Mouse (Mus musculus) adrenal gland, adult 18-20 months (tissue): ENCODE measurements around the gene Atcay. TPM values are rescaled to one million over a fixed set of nuclear protein-coding genes. Genes with fewer than 3 reads are reported as not detected.
"Not testable (repeated sequence)": the region's sequence is repeated elsewhere in the genome, so short reads cannot be mapped to it uniquely, and the experiment has no call there.

Experiments used
- DNase-seq, 2 experiments: peaks; one replicate each; pipeline ENCODE4 v3.0.0; 2021 to 2022; ENCODE audit warnings: low spot score in 2 of 2
- total RNA-seq, 2 experiments: library from RNA; stranded (reverse); gene quantifications; 1 replicate in 1 of 2; 2 replicates in 1 of 2; pipeline ENCODE4 v1.2.3; 2021

Gene Atcay
- total RNA-seq, 2 experiments from 2014 or later, result 2.7 to 3.5 TPM

DNA sequence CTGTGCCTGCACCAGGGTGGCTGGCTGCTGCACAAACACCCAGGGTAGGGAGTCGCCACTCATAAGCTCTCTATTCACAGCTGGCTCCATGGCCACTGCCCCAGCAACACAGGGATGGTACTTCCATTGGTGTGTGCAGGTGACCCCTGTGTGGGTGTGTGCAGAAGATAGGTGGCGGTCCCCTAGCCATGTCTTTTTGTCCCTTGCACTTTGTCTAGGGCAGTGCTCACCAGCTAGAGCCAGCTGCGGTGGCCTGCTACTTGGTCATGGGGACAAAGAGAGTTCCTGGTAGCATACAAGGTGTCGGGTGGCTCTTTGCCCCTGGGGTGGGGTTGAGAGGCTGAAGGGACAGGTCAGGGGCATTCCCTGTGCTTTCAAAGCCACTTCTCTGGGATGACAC is 13.5 kb upstream of the Atcay start:
- no peak for DNase-seq

DNA sequence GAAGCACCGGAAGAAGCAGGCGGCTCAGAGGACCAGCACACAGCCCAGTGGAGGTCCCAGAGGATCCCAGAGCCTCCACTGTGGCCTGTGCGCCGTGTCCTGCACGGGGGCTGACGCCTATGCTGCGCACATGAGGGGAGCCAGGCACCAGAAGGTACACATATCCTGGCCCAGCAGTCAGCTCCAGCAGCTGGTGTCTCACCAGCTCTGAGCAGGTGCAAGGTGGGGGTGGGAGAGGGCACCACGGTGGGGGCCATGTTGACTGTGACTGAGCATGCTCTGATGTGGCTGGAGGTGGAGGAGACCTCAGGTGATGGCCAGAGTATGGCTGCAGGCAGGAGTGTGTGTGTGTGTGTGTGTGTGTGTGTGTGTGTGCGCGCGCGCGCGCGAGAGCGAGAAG is 11.4 kb upstream of the Atcay start:
- DNase-seq, result no peak

DNA sequence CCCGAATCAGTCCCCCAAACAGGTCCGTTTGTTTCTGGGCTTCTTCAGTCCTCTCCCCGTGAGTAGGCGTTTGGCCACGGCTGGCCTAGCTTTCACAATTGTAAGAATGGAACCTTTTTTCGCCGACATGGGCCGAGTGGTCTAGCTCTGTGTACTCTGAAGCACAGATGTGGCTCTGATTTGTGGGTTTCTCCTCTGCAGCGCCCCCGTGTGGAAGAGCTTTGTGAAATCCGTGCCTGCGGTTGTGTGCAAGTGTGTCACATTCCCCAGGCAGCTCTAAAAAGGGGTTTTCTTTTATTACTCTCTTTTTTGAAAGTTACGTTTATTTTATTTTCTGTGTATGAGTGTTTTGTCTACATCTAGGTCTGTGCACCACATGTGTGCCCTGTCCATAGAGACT is 10.2 kb upstream of the Atcay start:
- DNase-seq, result peak in 1 of 2 experiments; percentile 62

DNA sequence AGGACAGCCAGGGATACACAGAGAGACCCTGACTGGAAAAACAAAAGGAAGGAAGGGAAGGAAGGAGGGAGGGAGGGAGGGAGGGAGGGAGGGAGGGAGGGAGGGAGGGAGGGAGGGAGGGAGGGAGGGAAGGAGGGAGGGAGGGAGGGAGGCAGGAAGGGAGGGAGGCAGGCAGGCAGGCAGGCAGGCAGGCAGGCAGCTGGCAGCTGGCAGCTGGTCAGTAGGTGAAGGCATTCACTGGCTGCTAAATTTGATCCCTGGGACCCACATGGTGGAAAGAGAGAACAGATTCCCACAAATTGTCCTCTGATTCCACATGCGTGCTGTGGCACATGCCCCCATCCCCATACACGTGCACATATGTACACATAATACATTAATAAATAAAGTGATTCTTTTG is 8.0 kb upstream of the Atcay start:
- DNase-seq, result no peak

DNA sequence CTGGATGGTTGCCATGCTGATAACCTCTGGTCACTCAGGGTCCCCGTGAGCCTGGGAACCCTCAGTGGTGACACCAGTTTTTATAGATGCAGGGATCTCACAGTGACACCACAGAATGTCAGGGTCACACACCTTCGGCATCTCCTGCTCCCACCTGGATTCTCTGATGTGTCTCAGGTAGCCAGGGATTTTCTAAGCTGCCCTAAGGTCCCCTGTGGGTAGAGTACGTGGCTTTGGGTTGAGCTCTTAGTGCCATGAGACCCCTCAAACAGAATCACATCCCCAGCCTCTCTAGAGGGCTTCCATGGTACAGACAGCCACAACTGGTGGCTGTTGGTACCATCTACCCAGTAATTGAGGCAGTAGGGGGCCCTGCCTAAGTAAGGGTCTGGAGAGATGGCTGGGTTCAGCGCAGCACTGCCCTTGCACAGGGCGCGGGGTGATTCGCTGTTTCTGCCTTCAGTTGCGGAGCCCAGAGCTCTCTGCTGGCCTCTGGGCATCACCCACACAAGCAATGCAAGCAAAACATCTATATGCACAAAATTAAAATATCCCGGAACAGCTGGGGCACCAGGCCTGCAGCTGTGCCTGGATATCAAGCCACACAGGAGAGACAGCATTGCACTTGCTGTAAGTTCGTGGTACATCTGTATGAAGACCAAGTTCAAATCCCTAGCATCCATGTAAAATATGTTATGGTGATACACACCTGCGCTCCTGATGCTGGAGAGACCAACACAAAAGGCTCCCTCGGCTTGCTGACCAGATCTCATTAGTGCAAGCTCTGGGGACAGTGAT is 6.0 kb upstream of the Atcay start:
- no peak for DNase-seq

DNA sequence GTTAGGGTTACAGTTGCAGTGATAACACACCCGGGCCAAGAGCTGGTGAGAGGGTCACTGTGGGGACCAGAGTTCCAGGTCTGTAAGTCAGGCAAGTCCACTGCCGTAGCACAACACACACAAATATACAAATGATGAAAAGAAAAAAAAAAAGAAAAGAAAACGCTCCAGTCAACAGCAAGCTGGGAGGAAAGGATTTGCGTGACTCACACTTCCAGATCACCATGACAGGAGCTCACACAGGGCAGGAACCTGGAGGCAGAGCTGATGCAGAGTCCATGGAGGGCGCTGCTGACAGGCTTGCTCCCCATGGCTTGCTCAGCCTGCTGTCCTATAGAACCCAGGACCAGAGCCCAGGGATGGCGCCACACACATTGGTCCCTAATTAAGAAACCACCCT is 3.6 kb upstream of the Atcay start:
- DNase-seq, result no peak

DNA sequence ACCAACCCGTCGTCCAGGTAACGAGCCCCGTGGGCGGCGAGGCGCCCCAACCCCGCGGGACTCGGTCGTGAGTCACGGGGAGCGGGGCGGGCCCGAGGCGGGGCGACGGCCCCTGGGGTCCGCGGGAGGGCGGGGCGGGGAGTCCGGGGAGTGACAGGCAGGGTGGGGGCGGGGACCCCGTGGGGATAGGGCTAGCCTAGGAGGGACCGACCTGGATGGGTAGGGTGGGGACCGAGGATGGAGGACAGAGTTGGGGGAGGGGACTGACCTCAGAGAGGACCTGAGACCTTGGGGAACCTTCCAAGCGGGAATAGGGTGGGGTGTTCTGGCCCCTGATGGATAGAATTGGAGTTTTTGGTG is 2.6 kb upstream of the Atcay start:
- DNase-seq, result no peak

DNA sequence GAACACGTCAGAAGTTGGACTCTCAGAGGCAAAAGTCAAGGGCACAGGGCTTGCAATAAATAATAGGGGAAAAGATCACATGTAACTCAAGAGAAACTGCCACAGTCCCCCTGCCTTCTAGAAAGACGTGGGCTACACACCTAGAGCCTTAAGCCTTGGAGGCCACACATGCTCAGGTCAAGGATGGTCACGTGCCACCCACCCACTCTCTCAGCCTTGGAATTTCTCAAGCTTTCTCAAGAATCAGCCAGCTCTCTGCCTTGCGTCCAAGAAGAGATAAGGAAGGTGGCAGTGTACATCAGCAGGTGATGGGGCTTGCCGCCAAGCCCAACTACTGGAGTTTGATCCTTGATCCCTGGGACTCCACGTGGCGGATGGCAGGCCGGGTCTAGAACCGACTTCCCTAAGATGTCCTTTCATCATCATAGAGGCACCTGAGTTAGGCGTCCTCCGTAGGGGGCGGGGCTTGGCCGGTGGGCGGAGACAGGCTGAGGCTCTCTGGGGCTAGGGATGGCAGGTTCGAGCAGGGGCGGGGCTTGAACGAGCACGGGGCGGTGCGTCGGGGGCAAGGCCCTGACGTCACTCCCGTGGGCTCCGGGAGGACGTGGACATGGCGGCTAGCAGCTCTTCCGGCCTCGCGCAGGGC is 2.1 kb upstream of the Atcay start, which contains the start of gene Zfr2:
Gene Zfr2 (plus strand): TSS at position 576 of the 646 bp plus-strand sequence.
- DNase-seq, result peak; percentile 91 to 92

DNA sequence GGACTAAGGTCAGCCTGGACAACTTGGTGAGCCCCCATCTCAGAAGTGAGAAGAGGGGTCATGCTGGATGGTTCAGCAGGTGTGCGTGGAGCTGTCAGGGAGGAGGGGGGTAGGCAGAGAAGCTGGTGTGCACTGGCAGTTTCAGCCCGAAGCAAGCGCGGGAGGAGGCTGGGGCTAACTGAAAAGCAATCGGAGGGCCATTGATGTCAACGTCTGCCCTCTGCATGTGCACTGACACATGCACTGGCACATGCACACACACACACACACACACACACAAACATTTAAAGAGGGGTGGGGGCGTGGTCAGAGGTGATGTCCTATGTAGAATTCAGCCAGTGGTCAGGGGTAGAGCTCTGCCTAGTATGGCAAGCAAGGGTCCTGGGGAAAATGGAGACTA is 803 bp upstream of the Atcay start:
- DNase-seq, result no peak

DNA sequence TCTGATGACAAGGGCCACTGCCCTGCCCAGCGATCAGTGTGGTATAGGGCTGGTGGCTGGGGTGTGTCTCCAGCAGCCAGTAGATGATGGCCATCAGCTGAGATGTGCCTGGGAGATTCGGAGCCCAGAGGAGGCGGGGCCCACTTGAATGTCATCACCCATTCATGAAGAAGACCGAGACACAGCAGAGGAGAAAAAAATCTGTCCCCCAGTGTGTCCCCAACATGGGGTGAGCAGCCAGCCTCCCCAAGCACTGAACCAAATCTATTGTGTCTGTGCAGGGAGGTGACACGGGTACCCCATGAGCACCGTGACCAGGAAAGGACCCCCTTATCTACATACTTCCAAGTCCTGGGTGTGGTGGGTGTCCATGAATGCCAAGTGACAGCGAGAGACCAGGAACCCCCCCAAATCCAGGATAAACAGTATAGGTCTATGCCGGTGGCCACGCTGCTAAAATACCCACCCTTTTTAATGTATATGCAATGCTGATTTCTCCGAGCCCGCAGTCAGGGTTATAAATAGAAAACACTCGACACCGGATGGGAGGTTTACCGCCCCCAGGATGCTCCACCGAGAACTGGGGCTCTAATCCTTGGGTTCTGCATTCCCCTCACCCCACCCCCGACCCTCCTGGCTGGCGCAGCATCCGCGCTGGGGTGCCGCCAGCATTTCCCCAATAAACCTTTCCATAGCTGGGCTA is 747 bp downstream of the Atcay start:
- no peak for DNase-seq

DNA sequence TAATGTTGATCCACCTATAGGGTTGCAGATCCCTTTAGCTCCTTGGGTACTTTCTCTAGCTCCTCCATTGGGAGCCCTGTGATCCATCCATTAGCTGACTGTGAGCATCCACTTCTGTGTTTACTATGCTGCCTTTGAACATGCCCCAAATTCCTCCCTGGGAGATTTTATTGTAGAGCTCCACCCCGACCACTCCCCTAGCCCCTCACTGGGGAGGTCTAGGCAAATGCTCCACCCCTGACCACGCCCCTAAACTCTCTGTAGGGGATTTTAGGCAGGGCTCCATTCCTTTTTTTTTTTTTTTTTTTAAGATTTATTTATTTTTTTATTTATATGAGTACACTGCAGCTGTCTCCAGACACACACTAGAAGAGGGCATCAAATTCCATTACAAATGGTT is 6.9 kb downstream of the Atcay start:
- not testable (repeated sequence) for DNase-seq

DNA sequence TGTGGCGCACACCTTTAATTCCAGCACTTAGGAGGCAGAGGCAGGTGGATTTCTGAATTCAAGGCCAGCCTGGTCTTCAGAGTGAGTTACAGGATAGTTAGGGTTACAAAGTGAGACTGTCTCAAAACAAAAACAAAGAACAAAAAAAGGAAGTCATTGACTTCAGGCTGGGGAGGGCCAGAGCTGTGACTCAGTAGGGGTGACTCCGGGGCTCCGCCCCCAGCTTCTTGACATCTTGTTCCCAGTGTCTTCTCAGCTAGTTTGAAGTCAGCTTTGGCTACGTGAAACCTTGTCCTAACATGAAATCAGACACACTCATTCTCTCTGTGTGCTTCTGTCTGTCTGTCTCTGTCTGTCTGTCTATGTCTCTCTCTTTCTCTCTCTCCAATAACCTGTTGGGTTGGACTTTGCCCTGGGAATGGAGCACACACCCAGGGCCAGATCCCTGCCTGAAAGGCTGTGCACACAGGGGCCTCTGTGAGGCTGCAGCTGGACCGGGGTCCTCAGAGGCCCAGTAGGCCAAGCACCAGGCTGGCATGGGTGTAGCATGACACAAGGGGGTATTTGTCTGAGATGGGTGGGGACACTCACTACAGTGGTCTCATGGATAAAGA is 9.1 kb downstream of the Atcay start:
- DNase-seq, result no peak

DNA sequence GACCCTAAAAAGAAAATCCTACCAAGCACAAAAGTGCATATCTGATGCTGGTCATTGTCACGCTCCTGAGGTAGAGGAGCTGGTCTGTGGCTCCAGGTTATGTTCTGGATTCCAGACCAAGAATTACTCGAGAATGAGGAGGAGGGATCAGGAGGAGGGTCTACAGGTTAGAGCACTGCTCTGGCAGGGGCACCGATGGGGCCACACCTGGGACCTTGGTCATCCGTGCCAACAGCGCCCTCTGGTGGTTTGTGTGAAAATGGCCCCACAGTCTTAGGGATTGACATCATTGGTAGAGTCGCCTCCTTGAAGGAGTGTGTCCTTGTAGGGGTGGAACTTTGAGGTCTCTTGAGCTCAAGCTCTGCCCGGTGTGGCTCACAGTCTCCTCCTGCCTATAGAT is 12.7 kb downstream of the Atcay start:
- DNase-seq, result peak; percentile 71 to 76

DNA sequence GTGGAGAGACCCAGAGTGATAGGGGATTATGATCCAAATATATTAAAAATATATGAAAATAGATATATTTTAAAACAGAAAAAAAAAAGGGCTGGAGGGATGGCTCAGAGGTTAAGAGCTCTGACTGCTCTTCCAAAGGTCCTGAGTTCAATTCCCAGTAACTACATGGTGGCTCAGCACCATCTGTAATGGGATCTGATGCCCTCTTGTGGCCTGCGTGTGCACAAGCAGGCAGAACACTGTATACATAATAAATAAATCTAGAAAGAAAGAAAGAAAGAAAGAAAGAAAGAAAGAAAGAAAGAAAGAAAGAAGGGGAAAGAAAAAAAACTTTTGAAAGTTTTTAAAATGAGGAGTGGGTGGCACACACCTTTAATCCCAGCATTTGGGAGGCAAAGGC is 13.4 kb downstream of the Atcay start:
- DNase-seq, result not testable (repeated sequence)

DNA sequence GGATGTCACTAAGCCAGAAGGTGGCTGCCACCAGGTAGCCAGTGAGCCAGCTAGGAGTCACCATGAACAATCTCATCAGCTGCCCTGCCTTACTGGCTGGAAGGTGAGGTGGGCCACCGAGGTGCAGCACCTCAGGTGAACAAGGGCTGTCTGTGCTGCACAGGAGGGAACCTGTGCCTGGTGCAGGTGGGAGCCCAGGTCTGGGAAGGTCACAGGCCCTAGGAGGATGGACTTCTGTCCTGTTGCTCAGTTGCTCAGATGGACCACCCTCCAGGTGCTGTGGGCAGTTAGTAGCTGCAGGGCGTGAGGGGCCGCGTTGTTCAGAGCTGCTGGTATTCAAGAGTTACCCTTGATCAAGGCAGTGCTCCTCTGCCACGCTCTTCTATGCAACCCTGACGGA is 13.8 kb downstream of the Atcay start:
- DNase-seq, result no peak

DNA sequence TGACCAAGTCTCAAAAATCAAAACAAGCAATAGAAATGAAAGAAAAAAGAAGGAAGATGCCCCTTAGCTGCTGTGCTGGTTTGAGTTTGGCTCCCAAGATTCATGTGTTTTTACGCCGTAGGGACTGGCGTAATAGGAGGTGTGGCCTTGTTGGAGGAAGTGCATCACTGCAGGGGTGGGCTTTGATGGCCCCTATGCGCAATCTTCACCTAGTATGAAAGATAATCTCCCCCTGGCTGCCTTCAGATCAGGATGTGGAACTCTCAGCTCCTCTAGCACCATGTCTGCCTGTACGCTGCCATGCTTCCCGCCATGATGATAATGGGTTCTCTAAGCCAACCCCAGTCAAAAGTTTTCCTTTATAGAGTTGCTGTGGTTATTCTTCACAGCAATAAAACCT is 14.4 kb downstream of the Atcay start:
- DNase-seq, result no peak

DNA sequence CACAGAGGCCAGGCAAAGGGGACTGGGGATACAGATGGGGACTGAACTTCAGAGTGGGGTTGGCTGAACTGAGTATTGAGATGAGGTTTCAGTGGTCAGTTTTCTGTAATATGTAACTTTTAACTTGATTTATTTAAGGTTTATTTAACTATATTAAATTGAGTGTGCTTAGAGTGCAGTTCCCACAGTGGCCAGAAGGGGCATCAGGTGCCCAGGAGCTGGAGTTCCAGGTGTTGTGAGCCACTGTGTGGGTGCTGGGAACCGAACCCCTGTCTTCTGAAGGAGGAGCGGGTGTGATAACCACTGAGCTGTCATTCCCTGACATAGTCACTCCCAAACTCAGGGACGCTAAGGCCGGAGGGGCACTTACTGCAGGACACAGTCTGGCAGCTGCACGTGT is 20.5 kb downstream of the Atcay start:
- DNase-seq, result no peak

DNA sequence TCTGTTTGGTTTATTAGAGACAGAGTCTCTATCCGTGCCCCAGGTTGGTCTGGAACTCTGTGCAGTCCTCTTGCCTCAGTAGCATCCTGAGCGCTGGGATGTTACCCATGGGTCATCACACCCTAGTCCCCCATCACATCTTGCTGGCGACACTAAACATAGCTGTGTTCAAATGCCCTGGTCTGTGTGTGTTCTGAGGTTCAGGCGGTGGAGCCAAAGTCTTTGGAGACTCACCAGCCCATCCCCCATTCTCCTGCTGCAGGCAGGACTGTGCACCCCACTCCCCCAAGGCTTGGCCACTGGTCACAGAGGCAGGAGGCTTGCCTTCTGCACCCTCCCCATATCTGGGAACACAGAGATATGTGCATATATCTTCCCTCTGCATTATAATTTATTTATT is 26.5 kb downstream of the Atcay start:
- DNase-seq, result no peak

DNA sequence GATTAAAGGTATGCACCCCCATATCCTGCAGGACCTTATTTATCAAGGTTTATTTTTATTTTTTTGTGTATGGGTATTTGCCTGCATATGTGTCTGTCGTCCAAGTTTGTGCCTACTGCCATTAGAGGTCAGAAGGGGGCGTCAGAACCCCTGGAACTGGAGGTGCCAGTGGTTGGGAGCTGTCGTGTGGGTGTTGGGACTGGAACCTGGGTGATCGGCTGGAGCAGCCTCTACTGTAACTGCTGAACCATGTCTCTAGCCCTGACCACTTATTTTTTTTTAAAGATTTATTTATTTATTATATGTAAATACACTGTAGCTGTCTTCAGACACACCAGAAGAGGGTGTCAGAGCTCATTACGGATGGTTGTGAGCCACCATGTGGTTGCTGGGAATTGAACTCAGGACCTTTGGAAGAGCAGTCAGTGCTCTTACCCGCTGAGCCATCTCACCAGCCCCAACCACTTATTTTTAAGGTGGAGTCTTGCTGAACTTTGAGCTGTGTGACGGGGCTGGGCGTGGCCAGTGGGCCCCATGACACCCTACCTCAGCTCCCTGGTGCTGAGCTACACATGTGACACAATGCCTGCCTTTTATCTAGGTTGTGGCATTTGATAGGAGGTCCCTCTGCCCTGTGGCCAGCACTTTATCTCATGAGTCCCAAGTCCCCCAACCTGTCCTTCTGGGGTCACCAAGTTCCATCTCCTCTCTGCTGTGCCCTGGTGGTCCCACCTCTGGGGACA is 27.5 kb downstream of the Atcay start:
- DNase-seq, result no peak

DNA sequence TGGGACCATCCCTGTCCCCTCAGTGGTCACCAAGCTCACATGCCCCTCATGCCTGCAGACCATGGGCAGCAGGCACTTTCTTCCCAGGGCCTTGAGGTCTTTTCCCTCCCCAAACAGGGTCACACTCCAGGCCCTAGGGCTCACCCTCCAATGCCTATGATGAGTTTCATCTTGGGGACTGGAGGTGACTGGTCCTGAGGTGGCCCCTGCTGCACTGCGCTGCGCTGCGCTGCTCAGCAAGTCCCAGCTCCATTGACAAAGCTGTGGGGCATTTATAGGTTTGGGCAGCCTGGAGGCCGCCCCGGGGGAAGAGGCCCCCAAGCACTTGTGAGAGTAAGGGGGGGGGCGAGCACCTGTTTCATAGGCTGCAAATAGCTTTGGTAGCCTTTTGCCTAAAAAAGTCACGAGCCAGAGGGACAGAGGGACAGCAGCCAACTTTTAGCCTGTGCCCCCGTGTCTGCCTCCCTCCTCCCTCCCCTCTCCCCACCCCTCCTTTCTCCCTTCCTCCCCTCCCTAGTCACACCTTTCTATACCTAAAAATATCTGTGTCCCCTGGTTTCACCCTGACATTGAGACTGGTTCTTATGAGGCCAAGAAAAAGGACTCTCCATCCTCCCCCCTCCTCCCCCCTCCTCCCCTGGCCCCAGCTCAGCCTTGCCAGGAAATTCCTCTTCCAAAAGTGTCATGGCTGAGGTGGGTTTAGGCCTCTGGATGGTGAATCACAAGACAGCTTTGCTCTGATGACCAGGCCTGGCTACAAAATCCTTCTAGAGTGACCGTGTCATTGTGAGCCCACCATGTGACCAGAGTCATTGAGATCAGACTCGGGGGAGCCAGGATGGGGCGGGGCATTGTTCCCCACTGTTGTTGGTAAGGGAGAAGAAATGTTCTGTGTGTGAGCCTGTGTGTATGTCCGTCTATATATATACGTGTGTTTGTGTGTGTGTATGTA is 28.6 kb downstream of the Atcay start, which contains the start of gene Nmrk2:
Gene Nmrk2 (minus strand): TSS at position 245 of the 952 bp plus-strand sequence.
- DNase-seq, result no peak
